Mouse (Mus musculus) embryonic fibroblast, embryonic 13.5 days (primary cell): ENCODE measurements around the gene 1700037C18Rik. TPM values are rescaled to one million over a fixed set of nuclear protein-coding genes. Genes with fewer than 3 reads are reported as not detected.

Source experiments
- H3K27ac ChIP-seq: 2 replicates; pipeline ENCODE4 v1.5.1; 2012; ENCODE audit warnings: low read length, control low read depth, inconsistent platforms; ENCODE audit not compliant: insufficient read depth
- H3K4me1 ChIP-seq: 2 replicates; pipeline ENCODE4 v1.6.1; 2011; ENCODE audit warnings: low read length; ENCODE audit not compliant: control insufficient read depth, insufficient read depth
- H3K4me3 ChIP-seq: 2 replicates; pipeline ENCODE4 v1.5.1; 2011; ENCODE audit warnings: mild to moderate bottlenecking, control low read depth, low read length; ENCODE audit not compliant: insufficient read depth
- CTCF ChIP-seq: IDR thresholded peaks from 2 replicates; pipeline ENCODE4 v1.5.1; 2011; ENCODE audit warnings: mild to moderate bottlenecking, control low read depth, low read length, moderate library complexity, borderline replicate concordance; ENCODE audit not compliant: insufficient read depth
- POLR2A ChIP-seq: IDR thresholded peaks from 2 replicates; pipeline ENCODE4 v1.6.1; 2011; ENCODE audit warnings: low read depth, mild to moderate bottlenecking, control low read depth, low read length, moderate library complexity
- polyA plus RNA-seq: library from polyadenylated mRNA; stranded (reverse); fragments of >200 nt; gene quantifications from 2 replicates; pipeline ENCODE4 v1.2.4, GENCODE M21; 2011; ENCODE audit warnings: low read depth; ENCODE audit not compliant: missing spikeins, insufficient read length

Gene 1700037C18Rik
- polyA plus RNA-seq, 1 experiment, result 1.6 TPM

GRCm38 (mm10) chr16:3920756-3921155 lies 12.3 kb upstream of the 1700037C18Rik start:
- peaks cover 7% of the 10 kb centered on the region for H3K4me1 ChIP-seq
- no peak overlapping the region for H3K4me3 ChIP-seq
- TF ChIP-seq POLR2A (no peak), CTCF (no peak)
- no peak overlapping the region for H3K27ac ChIP-seq

GRCm38 (mm10) chr16:3909118-3909517 lies 629 bp upstream of the 1700037C18Rik start:
- H3K27ac ChIP-seq, result no peak overlapping the region
- TF ChIP-seq POLR2A (no peak), CTCF (no peak)
- no peaks in the 10 kb centered on the region; the same call in 1 of the 2 replicates for H3K4me1 ChIP-seq

GRCm38 (mm10) chr16:3907471-3907870 lies 1.0 kb downstream of the 1700037C18Rik start:
- no peak overlapping the region for H3K4me3 ChIP-seq
- H3K4me1 ChIP-seq, result no peaks in the 10 kb centered on the region; the same call in 1 of the 2 replicates
- no peak overlapping the region for H3K27ac ChIP-seq
- TF ChIP-seq CTCF (no peak), POLR2A (no peak)

More at GRCm38 (mm10) chr16:3909118-3909517, 629 bp upstream of the 1700037C18Rik start:
- peak overlapping the region; percentile 59 for H3K4me3 ChIP-seq

- H3K27ac ChIP-seq, result no peak overlapping the region
- no peak overlapping the region for H3K4me3 ChIP-seq
- TF ChIP-seq POLR2A (no peak), CTCF (no peak)
- H3K4me1 ChIP-seq, result no peaks in the 10 kb centered on the region
Observed at GRCm38 (mm10) chr16:3896553-3896952, 11.9 kb downstream of the 1700037C18Rik start.

- no peak overlapping the region for H3K4me3 ChIP-seq
Observed at GRCm38 (mm10) chr16:3896046-3896445, 12.4 kb downstream of the 1700037C18Rik start.

GRCm38 (mm10) chr16:3895173-3895792 lies 13.2 kb downstream of the 1700037C18Rik start:
- no peak overlapping the region for H3K27ac ChIP-seq
- no peaks in the 10 kb centered on the region for H3K4me1 ChIP-seq
- TF ChIP-seq CTCF (no peak), POLR2A (no peak)
- H3K4me3 ChIP-seq, result no peak overlapping the region

More at GRCm38 (mm10) chr16:3896046-3896445, 12.4 kb downstream of the 1700037C18Rik start:
- no peak overlapping the region for H3K27ac ChIP-seq
- TF ChIP-seq POLR2A (no peak), CTCF (no peak)
- H3K4me1 ChIP-seq, result no peaks in the 10 kb centered on the region

- no peaks in the 10 kb centered on the region for H3K4me1 ChIP-seq
- TF ChIP-seq POLR2A, result no peak
- TF ChIP-seq CTCF, result no peak
- no peak overlapping the region for H3K4me3 ChIP-seq
- H3K27ac ChIP-seq, result no peak overlapping the region
Observed at GRCm38 (mm10) chr16:3893739-3894138, 14.8 kb downstream of the 1700037C18Rik start.

GRCm38 (mm10) chr16:3891621-3892295 lies 16.7 kb downstream of the 1700037C18Rik start:
- TF ChIP-seq CTCF (no peak), POLR2A (no peak)
- Histone ChIP-seq H3K4me3 (no peak overlapping the region), H3K4me1 (no peaks in the 10 kb centered on the region), H3K27ac (no peak overlapping the region)

- TF ChIP-seq CTCF, result no peak
- no peak for TF ChIP-seq POLR2A
- peaks cover 4% of the 10 kb centered on the region for H3K4me1 ChIP-seq
- peak overlapping the region; percentile 94 for H3K4me3 ChIP-seq
- H3K27ac ChIP-seq, result 0 out of 2 replicates have a peak overlapping the region, but pooled peaks have one; percentile 63
Observed at GRCm38 (mm10) chr16:3885065-3885670, 23.3 kb downstream of the 1700037C18Rik start.
